In the genomic region with DNA sequence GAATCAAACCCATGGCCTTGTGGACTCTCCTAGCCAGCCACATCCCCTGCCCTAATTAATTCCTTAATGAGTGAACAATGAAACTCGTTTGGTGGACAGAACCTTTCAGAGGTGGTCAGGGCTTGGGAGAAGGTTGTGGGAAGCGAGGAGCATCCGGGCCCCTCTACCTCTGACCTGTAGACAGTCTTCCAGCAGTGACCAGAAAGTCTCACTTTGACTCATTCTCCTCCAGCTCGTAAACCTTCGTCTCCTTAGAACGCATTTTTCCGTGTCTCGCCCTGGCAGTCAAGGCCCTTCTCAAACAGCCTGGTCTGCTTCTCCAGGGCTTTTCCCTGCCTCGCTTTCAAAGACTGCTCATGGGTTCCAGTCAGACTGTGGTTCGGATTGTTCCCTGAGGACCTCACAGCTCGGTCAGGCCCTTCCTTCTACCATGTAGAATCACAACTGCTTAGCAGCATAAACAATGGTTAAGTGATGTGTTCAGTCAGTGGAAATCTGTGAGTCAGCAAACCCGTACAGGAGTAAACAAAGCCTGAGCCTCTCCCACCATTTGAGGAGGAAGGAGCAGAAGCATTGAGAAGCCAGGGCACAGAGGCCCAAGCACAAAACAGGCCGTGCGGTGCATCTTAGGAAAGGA, we compare ENCODE assay signal across 21 mouse cellular contexts. TPM values are rescaled to one million over a fixed set of nuclear protein-coding genes. Genes with fewer than 3 reads are reported as not detected.
A peak's percentile ranks its signal among the peaks of the same experiment; 100 is the strongest.
DNase-seq lines count a peak whose midpoint lies in the region; ATAC-seq and TF ChIP-seq lines count a peak whose summit lies in the region.
"Had no signal": no experiment of that assay in that cellular context is flagged by ENCODE, and none has a peak within 500 bp of the region (broad histone marks: within the 10 kb centered on the region; RNA-seq: fewer than 3 reads in every experiment).

No protein-coding gene starts in this region.

- H3K4me1 ChIP-seq in heart, embryonic 10.5 days = peaks cover 9% of the 10 kb centered on the region
- H3K4me1 ChIP-seq in small intestine, adult 2 months (ENCODE audit: control insufficient read depth, insufficient read depth, insufficient read length, low read length) = peaks cover 49% of the 10 kb centered on the region
- 0 out of 2 replicates have a peak, but pooled peaks cover 3% of the 10 kb centered on the region for H3K4me1 ChIP-seq in midbrain, embryonic 15.5 days
- H3K4me1 ChIP-seq: embryonic facial prominence, embryonic 15.5 days; hindbrain, embryonic 12.5 days; midbrain, embryonic 13.5 days had no signal

- no peak for TF ChIP-seq CTCF in Patski (IDR thresholded peaks at IDR 0.05)
- TF ChIP-seq CTCF in small intestine, adult 2 months (IDR thresholded peaks at IDR 0.05; ENCODE audit: extremely low read depth, insufficient read length, insufficient replicate concordance, low read depth, low read length) = no peak

- H3K4me3 ChIP-seq in heart, embryonic 10.5 days = no peak overlapping the region
- no peak overlapping the region for H3K4me3 ChIP-seq in small intestine, adult 2 months (ENCODE audit: low read depth, low read length)
- H3K4me3 ChIP-seq in midbrain, embryonic 15.5 days = no peak overlapping the region
- H3K4me3 ChIP-seq: embryonic facial prominence, embryonic 15.5 days; heart, adult 2 months; hindbrain, embryonic 12.5 days; layer of hippocampus, adult 2 months; limb, embryonic 15.5 days; liver, embryonic 15.5 days; midbrain, embryonic 13.5 days; myocyte had no signal

- CTCF ChIA-PET in Patski (lab: Charles Lee) = no interaction called here

- TF ChIP-seq POLR2A in small intestine, adult 2 months (IDR thresholded peaks at IDR 0.05; ENCODE audit: low read depth, low read length) = no peak

- POLR2A ChIA-PET in Patski (lab: Charles Lee) = no interaction called here

- no peak overlapping the region for H3K4me2 ChIP-seq in midbrain, embryonic 15.5 days
- H3K4me2 ChIP-seq: embryonic facial prominence, embryonic 15.5 days; hindbrain, embryonic 12.5 days; limb, embryonic 15.5 days; liver, embryonic 15.5 days; midbrain, embryonic 13.5 days had no signal

- in situ Hi-C loops in Patski (cut with MboI; ENCODE audit: low pct_unique_long_range_greater_than_20kb) = no loop called here

- peak; percentile 67 for DNase-seq in heart, adult 11 months
- DNase-seq in heart, embryonic 10.5 days (ENCODE audit: low spot score) = no peak
- DNase-seq in 3134 (ENCODE audit: extremely low read depth, insufficient read length, low spot score) = peak; percentile 46
- peak; percentile 25 for DNase-seq in Patski (ENCODE audit: low read depth, low spot score)
- no peak for DNase-seq in cerebellum, postnatal 36 days
- DNase-seq in frontal cortex, postnatal 14 days (ENCODE audit: low spot score in 2 of 2) = no peak
- DNase-seq: adrenal gland, postnatal 25 days; cerebellum, adult 11 months; heart, adult 2 months; layer of hippocampus, postnatal 36 days; spleen, adult 18-20 months had no signal

- 0 out of 2 replicates have a peak, but pooled peaks cover 5% of the 10 kb centered on the region for H3K27me3 ChIP-seq in heart, embryonic 10.5 days (ENCODE audit: insufficient read depth, poor library complexity, severe bottlenecking)
- no peaks in the 10 kb centered on the region for H3K27me3 ChIP-seq in Patski
- no peaks in the 10 kb centered on the region for H3K27me3 ChIP-seq in small intestine, adult 2 months (ENCODE audit: control insufficient read depth, insufficient read depth, low read length)
- H3K27me3 ChIP-seq in midbrain, embryonic 15.5 days (replicated peaks) = no peaks in the 10 kb centered on the region
- H3K27me3 ChIP-seq: embryonic facial prominence, embryonic 15.5 days; hindbrain, embryonic 12.5 days; limb, embryonic 15.5 days; liver, embryonic 15.5 days; midbrain, embryonic 13.5 days had no signal

- H3K9me3 ChIP-seq in heart, embryonic 10.5 days = no peaks in the 10 kb centered on the region
- no peaks in the 10 kb centered on the region for H3K9me3 ChIP-seq in midbrain, embryonic 15.5 days
- H3K9me3 ChIP-seq: embryonic facial prominence, embryonic 15.5 days; hindbrain, embryonic 12.5 days; limb, embryonic 15.5 days; liver, embryonic 15.5 days; midbrain, embryonic 13.5 days had no signal

- 78% methylated on average over 14 of the region's 14 CpGs for WGBS in heart, embryonic 10.5 days
- 55% methylated on average over 14 of the region's 14 CpGs for WGBS in small intestine, adult 2 months
- 84% methylated on average over 14 of the region's 14 CpGs for WGBS in midbrain, embryonic 15.5 days

- no peaks in the 10 kb centered on the region for H3K36me3 ChIP-seq in heart, embryonic 10.5 days
- peaks cover 27% of the 10 kb centered on the region for H3K36me3 ChIP-seq in small intestine, adult 2 months (ENCODE audit: control insufficient read depth, insufficient read depth, low read length)
- H3K36me3 ChIP-seq in midbrain, embryonic 15.5 days (replicated peaks) = no peaks in the 10 kb centered on the region
- H3K36me3 ChIP-seq: embryonic facial prominence, embryonic 15.5 days; hindbrain, embryonic 12.5 days; limb, embryonic 15.5 days; liver, embryonic 15.5 days; midbrain, embryonic 13.5 days had no signal

- H3K9ac ChIP-seq in midbrain, embryonic 15.5 days = no peak overlapping the region
- H3K9ac ChIP-seq: embryonic facial prominence, embryonic 15.5 days; hindbrain, embryonic 12.5 days; limb, embryonic 15.5 days; liver, embryonic 15.5 days; midbrain, embryonic 13.5 days had no signal

- ATAC-seq in Patski = no peak
- ATAC-seq in midbrain, embryonic 15.5 days (replicated peaks) = no peak
- ATAC-seq: midbrain, embryonic 13.5 days had no signal

- H3K27ac ChIP-seq in heart, embryonic 10.5 days = no peak overlapping the region
- peak overlapping the region; percentile 85 for H3K27ac ChIP-seq in small intestine, adult 2 months (ENCODE audit: insufficient read depth, low read depth, low read length)
- H3K27ac ChIP-seq in midbrain, embryonic 15.5 days = no peak overlapping the region
- H3K27ac ChIP-seq: embryonic facial prominence, embryonic 15.5 days; heart, adult 2 months; hindbrain, embryonic 12.5 days; kidney, postnatal 0 days; layer of hippocampus, adult 2 months; limb, embryonic 15.5 days; liver, embryonic 15.5 days; midbrain, embryonic 13.5 days had no signal

RNA-seq across cellular contexts. Expression of gene Trim14, which starts 24.2 kb away (rescaled TPM):
- 0.86 and 2.4 TPM in 2 replicates for polyA plus RNA-seq in heart, embryonic 10.5 days (2016; fragmentation: Nextera tagmentation; extraction: Ambion mirVana)
- 0.44 TPM for polyA plus RNA-seq in Patski (2021)
- 24.9 and 58.2 TPM in 2 replicates for polyA plus RNA-seq in small intestine, adult 2 months (2012; rRNA removed)
- 0.82 and 1.1 TPM in 2 replicates for polyA plus RNA-seq in midbrain, embryonic 15.5 days (2015; fragmentation: Nextera tagmentation; extraction: Ambion mirVana)

RNA-seq across cellular contexts. Expression of gene Coro2a, which starts 41.8 kb away (rescaled TPM):
- polyA plus RNA-seq in heart, embryonic 10.5 days (2016; fragmentation: Nextera tagmentation; extraction: Ambion mirVana) = 0.89 and 1.4 TPM in 2 replicates
- polyA plus RNA-seq in Patski (2021) = 0.12 TPM
- polyA plus RNA-seq in small intestine, adult 2 months (2012; rRNA removed) = 104 and 312 TPM in 2 replicates
- 6.8 and 8.1 TPM in 2 replicates for polyA plus RNA-seq in midbrain, embryonic 15.5 days (2015; fragmentation: Nextera tagmentation; extraction: Ambion mirVana)

Comparison
In these comparisons a context has a peak if more than half of its experiments do, and no peak if none do; other contexts are left out.
1. DNase-seq: peak in heart, adult 11 months (single experiment), 3134 (single experiment) and Patski (single experiment); none in heart, embryonic 10.5 days (single experiment), cerebellum, postnatal 36 days (0 of 2) and frontal cortex, postnatal 14 days (0 of 2).
2. RNA of gene Coro2a, which starts 41.8 kb away (polyA plus RNA-seq): 104 to 312 TPM in small intestine, adult 2 months; 6.8 to 8.1 TPM in midbrain, embryonic 15.5 days, 0.89 to 1.4 TPM in heart, embryonic 10.5 days and 0.12 TPM in Patski (single experiment); every median in the first group is over 10 times any median in the second.